Mouse (Mus musculus) kidney, postnatal 0 days (tissue): ENCODE data around the gene Pfn1. TPM values are rescaled to one million over a fixed set of nuclear protein-coding genes. Genes with fewer than 3 reads are reported as not detected.

ENCODE experiments used
- ATAC-seq: fragments of 200-750 bp; cut with Nextera tagmentation; replicated peaks from 2 replicates; pipeline ENCODE4 v1.8.0; 2017; ENCODE audit warnings: low read depth, moderate number of reproducible peaks, moderate TSS enrichment, moderate library complexity; ENCODE audit not compliant: low FRiP score
- DNase-seq: peaks from one replicate; pipeline ENCODE4 v3.0.0-alpha.2; 2016; ENCODE audit warnings: low spot score
- H3K27ac ChIP-seq: fragments of 300-500 bp; sonication (generic); 2 replicates; pipeline ENCODE4 v1.5.1; 2014; ENCODE audit warnings: mild to moderate bottlenecking
- H3K27me3 ChIP-seq: fragments of 300-500 bp; sonication (generic); 2 replicates; pipeline ENCODE4 v1.6.1; 2014; ENCODE audit warnings: low read length, mixed read lengths; ENCODE audit not compliant: insufficient read depth
- H3K36me3 ChIP-seq: fragments of 300-500 bp; sonication (generic); 2 replicates; pipeline ENCODE4 v1.6.1; 2014; ENCODE audit warnings: low read length, mixed read lengths; ENCODE audit not compliant: insufficient read depth
- H3K4me1 ChIP-seq: fragments of 300-500 bp; sonication (generic); replicated peaks from 2 replicates; pipeline ENCODE4 v1.6.1; 2014; ENCODE audit warnings: antibody characterized with exemption, low read length, mixed read lengths; ENCODE audit not compliant: insufficient read depth
- H3K4me2 ChIP-seq: fragments of 300-500 bp; sonication (generic); 2 replicates; pipeline ENCODE4 v1.6.1; 2014; ENCODE audit warnings: mild to moderate bottlenecking, low read length, moderate library complexity, mixed read lengths
- H3K4me3 ChIP-seq: fragments of 300-500 bp; sonication (generic); replicated peaks from 2 replicates; pipeline ENCODE4 v1.5.1; 2014; ENCODE audit warnings: low read depth, low read length
- H3K9ac ChIP-seq: fragments of 300-500 bp; sonication (generic); 2 replicates; pipeline ENCODE4 v1.6.1; 2014; ENCODE audit warnings: low read depth, low read length
- H3K9me3 ChIP-seq: fragments of 300-500 bp; sonication (generic); replicated peaks from 2 replicates; pipeline ENCODE4 v1.6.1; 2016; ENCODE audit warnings: low read length, inconsistent platforms, mixed read lengths
- CTCF ChIP-seq: IDR thresholded peaks from 2 replicates; pipeline ENCODE4 v1.5.1; 2016; ENCODE audit warnings: antibody characterized with exemption, low read depth, mild to moderate bottlenecking, moderate library complexity
- WGBS: fragments of 180-500 bp; shearing (Covaris S2); extraction: QIAGEN DNeasy Blood & Tissue Kit; methylation state at CpG from one replicate; pipeline ENCODE4 v1.1.7; 2014; 5-methylcytosine and 5-hydroxymethylcytosine counted together
- polyA plus RNA-seq: library from polyadenylated mRNA; unstranded; fragments of >200 nt; fragmentation: Nextera tagmentation; extraction: Ambion mirVana; gene quantifications from 2 replicates; pipeline ENCODE4 v1.2.1, GENCODE M21; 2015

The Pfn1 gene
- polyA plus RNA-seq: 1,513 and 1,569 TPM in 2 replicates

DNA sequence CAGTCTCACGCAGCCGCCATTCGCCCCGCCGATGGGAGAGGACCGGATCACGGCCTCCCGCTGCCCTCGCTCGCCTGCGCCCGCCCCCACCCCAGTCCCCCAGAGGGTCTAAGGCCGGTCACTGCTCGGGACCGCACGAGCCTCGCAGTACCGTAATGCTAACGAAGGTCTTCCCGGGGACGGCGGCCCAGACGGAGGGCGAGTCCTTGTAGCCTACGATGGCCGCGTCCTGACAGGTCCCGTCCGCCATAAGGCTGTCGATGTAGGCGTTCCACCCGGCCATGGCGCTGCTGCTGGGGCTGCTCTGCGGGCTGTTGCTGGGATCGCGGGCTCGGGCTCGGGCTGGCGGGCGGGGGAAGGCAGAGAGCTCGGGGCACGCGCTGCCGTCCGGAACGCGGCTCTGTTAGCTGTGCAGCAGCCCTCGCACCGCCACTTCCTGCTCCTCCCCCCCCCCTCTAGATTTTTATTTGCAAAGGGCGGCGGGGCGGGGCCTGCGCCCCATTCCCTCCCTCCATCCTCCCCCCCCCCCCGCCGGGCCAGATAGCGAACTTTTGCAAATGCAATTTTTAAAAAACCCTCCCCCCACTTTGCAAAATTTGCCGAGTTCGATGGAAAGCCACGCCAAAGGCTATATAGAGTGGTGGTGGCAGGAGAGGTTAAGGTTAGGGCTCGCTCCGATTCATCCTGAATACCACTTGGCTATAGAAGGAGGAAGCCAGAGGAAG is at the start of gene Pfn1:
Pfn1 (minus strand) TSS at position 447 of the 725 bp plus-strand sequence.
- peak within 1 kb of the TSS; percentile 98 for H3K9ac ChIP-seq
- H3K27ac ChIP-seq: peak within 1 kb of the TSS; percentile 99
- under 1% methylated on average over 44 of the region's 61 CpGs for WGBS
- no peak for TF ChIP-seq CTCF
- H3K4me2 ChIP-seq: peak within 1 kb of the TSS; percentile 90
- H3K4me3 ChIP-seq: peak within 1 kb of the TSS; percentile 91
- ATAC-seq (peak; percentile 33), DNase-seq (peak; percentile 91)
- peaks cover 29% of the 10 kb centered on the region for H3K4me1 ChIP-seq
- H3K36me3 ChIP-seq: peaks cover 29% of the 10 kb centered on the region
- H3K9me3 ChIP-seq: no peaks in the 10 kb centered on the region
- no peaks in the 10 kb centered on the region for H3K27me3 ChIP-seq

- H3K9ac ChIP-seq: peak overlapping the region; percentile 94; the same call in 1 of the 2 replicates
- TF ChIP-seq CTCF: no peak
- H3K27ac ChIP-seq: no peak overlapping the region
- H3K36me3 ChIP-seq: peaks cover 35% of the 10 kb centered on the region
- 84% methylated on average over 6 of the region's 6 CpGs for WGBS
- peaks cover 14% of the 10 kb centered on the region for H3K4me1 ChIP-seq
- ATAC-seq (no peak), DNase-seq (no peak)
- no peaks in the 10 kb centered on the region for H3K9me3 ChIP-seq
- 0 out of 2 replicates have a peak overlapping the region, but pooled peaks have one; percentile 94 for H3K4me2 ChIP-seq
- no peaks in the 10 kb centered on the region for H3K27me3 ChIP-seq
- no peak overlapping the region for H3K4me3 ChIP-seq
Measured at GRCm38 (mm10) chr11:70702781-70703180, 48.3 kb upstream of the Pfn1 start.

DNA sequence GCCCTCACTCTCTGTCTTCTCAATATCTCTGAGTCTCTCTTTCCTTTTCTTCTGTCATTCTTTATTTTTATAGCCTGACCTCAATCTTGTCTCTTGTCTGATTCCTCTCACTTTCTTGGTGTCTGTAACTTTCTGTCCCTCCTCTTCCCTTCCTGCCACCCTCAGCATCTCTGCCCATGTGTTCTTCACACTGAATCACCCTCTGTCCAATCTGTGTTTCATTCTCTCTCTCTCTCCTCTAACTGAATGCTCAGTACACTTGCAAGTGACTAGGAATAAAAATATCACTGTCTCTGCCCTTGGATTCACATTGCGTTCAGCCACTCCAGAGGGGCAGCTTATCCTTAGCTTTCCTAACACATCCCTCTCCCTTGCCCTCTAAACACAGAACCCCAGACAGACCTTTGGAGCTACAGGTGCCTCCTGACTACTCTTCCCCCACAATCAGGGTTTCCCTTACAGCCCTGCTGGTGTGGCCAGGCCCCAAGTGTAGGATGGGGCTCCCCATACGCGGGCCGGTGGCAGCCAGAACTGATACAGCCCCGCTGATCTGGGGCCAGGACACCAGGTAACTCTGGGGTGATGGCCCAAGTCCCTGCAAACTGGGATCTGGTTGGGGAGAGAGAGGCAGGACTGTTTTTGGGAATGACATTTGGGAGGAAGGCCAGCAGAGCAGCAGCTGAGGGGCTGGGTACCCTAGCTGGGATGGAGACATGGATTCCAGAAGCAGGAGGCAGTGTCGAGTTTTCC is 47.7 kb upstream of the Pfn1 start:
- Histone ChIP-seq H3K27me3 (no peaks in the 10 kb centered on the region), H3K9me3 (no peaks in the 10 kb centered on the region), H3K27ac (no peak overlapping the region), H3K4me1 (peaks cover 14% of the 10 kb centered on the region), H3K4me3 (0 out of 2 replicates have a peak overlapping the region, but pooled peaks have one; percentile 89), H3K4me2 (peak overlapping the region; percentile 94), H3K36me3 (peaks cover 29% of the 10 kb centered on the region), H3K9ac (peak overlapping the region; percentile 94; the same call in 1 of the 2 replicates)
- ATAC-seq: no peak
- DNase-seq: no peak
- TF ChIP-seq CTCF: no peak
- 88% methylated on average over 6 of the region's 6 CpGs for WGBS

- H3K4me1 ChIP-seq: peaks cover 14% of the 10 kb centered on the region
- TF ChIP-seq CTCF: no peak
- H3K36me3 ChIP-seq: peaks cover 22% of the 10 kb centered on the region
- peak overlapping the region; percentile 94 for H3K4me2 ChIP-seq
- peak overlapping the region; percentile 94 for H3K9ac ChIP-seq
- peak overlapping the region; percentile 89 for H3K4me3 ChIP-seq
- no peak overlapping the region for H3K27ac ChIP-seq
- ATAC-seq (no peak), DNase-seq (peak; percentile 19)
- no peaks in the 10 kb centered on the region for H3K27me3 ChIP-seq
- no peaks in the 10 kb centered on the region for H3K9me3 ChIP-seq
- 7% methylated on average over 10 of the region's 10 CpGs for WGBS
Measured at GRCm38 (mm10) chr11:70701221-70701955, 46.9 kb upstream of the Pfn1 start.

DNA sequence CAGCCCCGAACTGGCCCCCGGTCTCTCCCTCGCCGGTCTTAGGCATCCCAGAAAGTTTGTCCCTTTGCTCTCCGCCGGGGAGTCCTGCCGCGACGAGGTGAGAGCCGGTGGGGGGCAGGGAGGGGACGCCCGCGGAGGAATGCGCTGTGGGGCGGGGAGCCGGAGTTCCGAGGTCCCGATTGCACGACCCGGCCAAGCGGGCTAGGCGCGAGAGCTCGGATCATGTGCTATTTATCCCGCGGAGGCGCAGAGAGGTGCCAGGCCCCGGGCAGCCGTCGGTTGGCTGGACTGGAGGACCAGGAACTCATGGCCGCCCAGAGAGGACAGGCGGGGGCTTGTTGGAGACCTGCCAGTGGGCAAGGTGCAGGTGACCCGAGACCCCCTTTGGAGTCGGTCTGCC is 46.2 kb upstream of the Pfn1 start:
- Histone ChIP-seq H3K4me3 (peak overlapping the region; percentile 89), H3K4me1 (peaks cover 14% of the 10 kb centered on the region), H3K27me3 (no peaks in the 10 kb centered on the region), H3K27ac (peak overlapping the region; percentile 97), H3K4me2 (peak overlapping the region; percentile 94), H3K9ac (peak overlapping the region; percentile 94), H3K36me3 (peaks cover 14% of the 10 kb centered on the region), H3K9me3 (no peaks in the 10 kb centered on the region)
- no peak for TF ChIP-seq CTCF
- ATAC-seq (peak; percentile 55), DNase-seq (peak; percentile 71)
- WGBS: 1% methylated on average over 34 of the region's 34 CpGs
